8 mouse cellular contexts compared by ENCODE assay signal in the genomic region with DNA sequence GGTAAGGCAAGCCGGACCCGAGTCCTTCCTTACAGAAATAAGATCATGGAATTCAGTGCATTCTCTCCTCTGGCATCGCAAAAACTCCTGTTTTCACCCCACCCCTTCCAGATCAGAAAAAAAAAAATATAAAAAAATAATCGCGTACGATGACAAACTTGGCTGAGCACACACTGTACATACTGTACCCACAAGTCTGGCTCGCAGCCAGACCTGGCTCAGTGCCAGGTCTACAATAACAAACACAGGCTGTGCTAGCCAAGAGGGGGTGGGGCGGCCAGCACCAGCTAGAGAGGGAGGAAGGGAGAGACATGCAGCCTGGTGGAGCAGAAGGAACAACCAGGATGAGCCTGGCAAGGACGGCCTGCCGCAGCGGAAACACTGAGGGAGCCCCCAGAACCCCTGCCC.
DNase-seq lines count a peak whose midpoint lies in the region; ATAC-seq and TF ChIP-seq lines count a peak whose summit lies in the region.

No protein-coding gene starts in this region.

- peak overlapping the region; percentile 23; the same call in 1 of the 2 replicates for H3K4me2 ChIP-seq in forebrain, embryonic 14.5 days (ENCODE audit: low read length)
- H3K4me2 ChIP-seq in heart, postnatal 0 days (ENCODE audit: low read depth, low read length) = peak overlapping the region; percentile 21; the same call in 1 of the 2 replicates
- H3K4me2 ChIP-seq in liver, embryonic 13.5 days = no peak overlapping the region
- H3K4me2 ChIP-seq in neural tube, embryonic 11.5 days (ENCODE audit: low read depth) = no peak overlapping the region
- peak overlapping the region; percentile 46 for H3K4me2 ChIP-seq in stomach, embryonic 16.5 days (ENCODE audit: low read depth, low read length)

- H3K36me3 ChIP-seq in forebrain, embryonic 14.5 days (ENCODE audit: control insufficient read depth, insufficient read depth, low read length) = no peaks in the 10 kb centered on the region
- peaks cover 13% of the 10 kb centered on the region for H3K36me3 ChIP-seq in heart, postnatal 0 days (replicated peaks; ENCODE audit: control insufficient read depth, insufficient read depth, low read length)
- no peaks in the 10 kb centered on the region for H3K36me3 ChIP-seq in liver, embryonic 13.5 days
- no peaks in the 10 kb centered on the region for H3K36me3 ChIP-seq in neural tube, embryonic 11.5 days (ENCODE audit: control insufficient read depth, insufficient read depth, low read length)
- H3K36me3 ChIP-seq in stomach, embryonic 16.5 days (ENCODE audit: control insufficient read depth, insufficient read depth, low read length) = no peaks in the 10 kb centered on the region

- no peak for TF ChIP-seq CTCF in heart, postnatal 0 days (IDR thresholded peaks at IDR 0.05; ENCODE audit: low read depth)

- H3K27me3 ChIP-seq in forebrain, embryonic 14.5 days (replicated peaks; ENCODE audit: control insufficient read depth, insufficient read depth, low read length) = no peaks in the 10 kb centered on the region
- no peaks in the 10 kb centered on the region for H3K27me3 ChIP-seq in heart, postnatal 0 days (ENCODE audit: control insufficient read depth, insufficient read depth, low read length)
- 0 out of 2 replicates have a peak, but pooled peaks cover 6% of the 10 kb centered on the region for H3K27me3 ChIP-seq in liver, embryonic 13.5 days
- H3K27me3 ChIP-seq in neural tube, embryonic 11.5 days (ENCODE audit: control insufficient read depth, insufficient read depth, low read length) = no peaks in the 10 kb centered on the region
- no peaks in the 10 kb centered on the region for H3K27me3 ChIP-seq in stomach, embryonic 16.5 days (ENCODE audit: control insufficient read depth, insufficient read depth, low read length)

- WGBS in forebrain, embryonic 14.5 days = 2% methylated on average over 11 of the region's 11 CpGs
- WGBS in heart, postnatal 0 days = 2% methylated on average over 11 of the region's 11 CpGs
- 62% methylated on average over 11 of the region's 11 CpGs for WGBS in liver, embryonic 13.5 days (ENCODE audit: insufficient replicate concordance)
- WGBS in neural tube, embryonic 11.5 days = 53% methylated on average over 11 of the region's 11 CpGs
- 7% methylated on average over 11 of the region's 11 CpGs for WGBS in stomach, embryonic 16.5 days

- H3K4me1 ChIP-seq in forebrain, embryonic 14.5 days (ENCODE audit: control insufficient read depth, insufficient read depth, low read length) = peaks cover 46% of the 10 kb centered on the region
- peaks cover 54% of the 10 kb centered on the region for H3K4me1 ChIP-seq in heart, postnatal 0 days (ENCODE audit: control insufficient read depth, insufficient read depth)
- H3K4me1 ChIP-seq in liver, embryonic 13.5 days (replicated peaks) = peaks cover 21% of the 10 kb centered on the region
- H3K4me1 ChIP-seq in neural tube, embryonic 11.5 days (ENCODE audit: control insufficient read depth, insufficient read depth, low read length) = peaks cover 22% of the 10 kb centered on the region
- H3K4me1 ChIP-seq in stomach, embryonic 16.5 days (ENCODE audit: control insufficient read depth, insufficient read depth, low read length) = peaks cover 45% of the 10 kb centered on the region

- peak overlapping the region; percentile 63; the same call in 1 of the 2 replicates for H3K27ac ChIP-seq in forebrain, embryonic 14.5 days (ENCODE audit: low read depth, low read length)
- peak overlapping the region; percentile 95 for H3K27ac ChIP-seq in heart, postnatal 0 days (ENCODE audit: low read depth)
- no peak overlapping the region for H3K27ac ChIP-seq in liver, embryonic 13.5 days
- H3K27ac ChIP-seq in neural tube, embryonic 11.5 days (ENCODE audit: low read depth, low read length) = no peak overlapping the region
- H3K27ac ChIP-seq in stomach, embryonic 16.5 days (ENCODE audit: low read length) = peak overlapping the region; percentile 78

- peak; percentile 100 for TF ChIP-seq EP300 in heart, postnatal 0 days (IDR thresholded peaks at IDR 0.05; ENCODE audit: low read depth)

- ATAC-seq in forebrain, embryonic 14.5 days = peak; percentile 95
- ATAC-seq in heart, postnatal 0 days (ENCODE audit: insufficient read depth, low read depth) = peak; percentile 93
- ATAC-seq in liver, embryonic 13.5 days (ENCODE audit: low read depth) = peak; percentile 75
- ATAC-seq in neural tube, embryonic 11.5 days (ENCODE audit: insufficient read depth, low FRiP score, low TSS enrichment) = peak; percentile 67; the same call in 1 of the 2 replicates
- peak; percentile 93 for ATAC-seq in stomach, embryonic 16.5 days (ENCODE audit: insufficient read depth, low FRiP score)

- no peak overlapping the region for H3K9ac ChIP-seq in forebrain, embryonic 14.5 days (ENCODE audit: low read length)
- 0 out of 2 replicates have a peak overlapping the region, but pooled peaks have one; percentile 1 for H3K9ac ChIP-seq in heart, postnatal 0 days (replicated peaks; ENCODE audit: low read depth, low read length)
- H3K9ac ChIP-seq in liver, embryonic 13.5 days = no peak overlapping the region
- H3K9ac ChIP-seq in neural tube, embryonic 11.5 days (ENCODE audit: low read length) = no peak overlapping the region
- H3K9ac ChIP-seq in stomach, embryonic 16.5 days (ENCODE audit: low read length) = peak overlapping the region; percentile 55

- no peak overlapping the region for H3K4me3 ChIP-seq in forebrain, embryonic 14.5 days (ENCODE audit: low read depth, low read length)
- no peak overlapping the region for H3K4me3 ChIP-seq in heart, postnatal 0 days (ENCODE audit: low read depth, low read length)
- no peak overlapping the region for H3K4me3 ChIP-seq in liver, embryonic 13.5 days (replicated peaks)
- no peak overlapping the region for H3K4me3 ChIP-seq in neural tube, embryonic 11.5 days (ENCODE audit: low read depth, low read length)
- H3K4me3 ChIP-seq in stomach, embryonic 16.5 days (replicated peaks; ENCODE audit: low read length) = no peak overlapping the region

- peak; percentile 28 to 38 for DNase-seq in B cell, adult 2 months
- DNase-seq in c-Kit-positive CD71-negative TER-119-negative erythroid progenitor cells, embryonic 14.5 days (ENCODE audit: low read depth) = peak; percentile 41
- DNase-seq in forebrain, embryonic 14.5 days (ENCODE audit: low spot score) = peak; percentile 98
- DNase-seq in heart, postnatal 0 days (ENCODE audit: low spot score) = peak; percentile 97
- peak; percentile 99 for DNase-seq in kidney, postnatal 36 days
- DNase-seq in liver, embryonic 13.5 days = no peak
- DNase-seq in neural tube, embryonic 11.5 days (ENCODE audit: low spot score) = peak; percentile 85

- H3K9me3 ChIP-seq in forebrain, embryonic 14.5 days (replicated peaks; ENCODE audit: control insufficient read depth, low read length) = no peaks in the 10 kb centered on the region
- H3K9me3 ChIP-seq in heart, postnatal 0 days (replicated peaks; ENCODE audit: control insufficient read depth, low read length) = no peaks in the 10 kb centered on the region
- H3K9me3 ChIP-seq in liver, embryonic 13.5 days (replicated peaks) = no peaks in the 10 kb centered on the region
- H3K9me3 ChIP-seq in neural tube, embryonic 11.5 days (ENCODE audit: control insufficient read depth, low read length) = no peaks in the 10 kb centered on the region
- no peaks in the 10 kb centered on the region for H3K9me3 ChIP-seq in stomach, embryonic 16.5 days (replicated peaks; ENCODE audit: control insufficient read depth, low read length)

Comparison
In these comparisons a context has a peak if more than half of its experiments do, and no peak if none do; other contexts are left out.
1. H3K27ac ChIP-seq: peak in forebrain, embryonic 14.5 days (single experiment), heart, postnatal 0 days (single experiment) and stomach, embryonic 16.5 days (single experiment); none in liver, embryonic 13.5 days (single experiment) and neural tube, embryonic 11.5 days (single experiment).
2. H3K4me2 ChIP-seq: peak in forebrain, embryonic 14.5 days (single experiment), heart, postnatal 0 days (single experiment) and stomach, embryonic 16.5 days (single experiment); none in liver, embryonic 13.5 days (single experiment) and neural tube, embryonic 11.5 days (single experiment).
3. H3K9ac ChIP-seq: peak in heart, postnatal 0 days (single experiment) and stomach, embryonic 16.5 days (single experiment); none in forebrain, embryonic 14.5 days (single experiment), liver, embryonic 13.5 days (single experiment) and neural tube, embryonic 11.5 days (single experiment).
4. Peak in every context shown above with its lines, with median percentiles within 50 percentile points of each other: ATAC-seq.